Mouse (Mus musculus) heart, postnatal 0 days (tissue): ENCODE data around the gene Olah. TPM values are rescaled to one million over a fixed set of nuclear protein-coding genes. Genes with fewer than 3 reads are reported as not detected.

ENCODE experiments used
- ATAC-seq: fragments of 200-750 bp; cut with Nextera tagmentation; 2 replicates; pipeline ENCODE4 v1.8.0; 2017; ENCODE audit warnings: low read depth, moderate number of reproducible peaks, moderate library complexity; ENCODE audit not compliant: insufficient read depth
- DNase-seq: peaks from one replicate; pipeline ENCODE4 v3.0.0-alpha.2; 2016; ENCODE audit warnings: low spot score
- H3K27ac ChIP-seq: fragments of 300-500 bp; sonication (generic); 2 replicates; pipeline ENCODE4 v1.5.1; 2014; ENCODE audit warnings: low read depth, mild to moderate bottlenecking
- H3K27me3 ChIP-seq: fragments of 300-500 bp; sonication (generic); 2 replicates; pipeline ENCODE4 v1.6.1; 2014; ENCODE audit warnings: low read length, mixed read lengths; ENCODE audit not compliant: control insufficient read depth, insufficient read depth
- H3K36me3 ChIP-seq: fragments of 300-500 bp; sonication (generic); replicated peaks from 2 replicates; pipeline ENCODE4 v1.6.1; 2014; ENCODE audit warnings: low read length, mixed read lengths; ENCODE audit not compliant: control insufficient read depth, insufficient read depth
- H3K4me1 ChIP-seq: fragments of 300-500 bp; sonication (generic); 2 replicates; pipeline ENCODE4 v1.6.1; 2014; ENCODE audit warnings: antibody characterized with exemption; ENCODE audit not compliant: control insufficient read depth, insufficient read depth
- H3K4me2 ChIP-seq: fragments of 300-500 bp; sonication (generic); 2 replicates; pipeline ENCODE4 v1.6.1; 2014; ENCODE audit warnings: low read depth, mild to moderate bottlenecking, low read length, moderate library complexity
- H3K4me3 ChIP-seq: fragments of 300-500 bp; sonication (generic); 2 replicates; pipeline ENCODE4 v1.5.1; 2014; ENCODE audit warnings: low read depth, low read length
- H3K9ac ChIP-seq: fragments of 300-500 bp; sonication (generic); replicated peaks from 2 replicates; pipeline ENCODE4 v1.6.1; 2014; ENCODE audit warnings: low read depth, low read length, mixed read lengths
- H3K9me3 ChIP-seq: fragments of 300-500 bp; sonication (generic); replicated peaks from 2 replicates; pipeline ENCODE4 v1.6.1; 2016; ENCODE audit warnings: low read length; ENCODE audit not compliant: control insufficient read depth
- CTCF ChIP-seq: IDR thresholded peaks from 2 replicates; pipeline ENCODE4 v1.5.1; 2016; ENCODE audit warnings: antibody characterized with exemption, control low read depth, low read depth
- EP300 ChIP-seq: IDR thresholded peaks from 2 replicates; pipeline ENCODE4 v1.6.1; 2016; ENCODE audit warnings: antibody characterized with exemption, low read depth
- WGBS: fragments of 180-500 bp; shearing (Covaris S2); extraction: QIAGEN DNeasy Blood & Tissue Kit; methylation state at CpG from one replicate; pipeline ENCODE4 v1.1.7; 2014; 5-methylcytosine and 5-hydroxymethylcytosine counted together
- polyA plus RNA-seq: library from polyadenylated mRNA; unstranded; fragments of >200 nt; fragmentation: Nextera tagmentation; extraction: Ambion mirVana; gene quantifications from 2 replicates; pipeline ENCODE4 v1.2.1, GENCODE M21; 2015
- total RNA-seq: library from RNA; depleted of rRNA; stranded (reverse); fragments of >200 nt; gene quantifications from 2 replicates; pipeline ENCODE4 v1.2.3, GENCODE M21; 2014; ENCODE audit warnings: low replicate concordance

Gene Olah
- total and polyA plus RNA-seq, 2 experiments from 2014 or later = not detected

DNA sequence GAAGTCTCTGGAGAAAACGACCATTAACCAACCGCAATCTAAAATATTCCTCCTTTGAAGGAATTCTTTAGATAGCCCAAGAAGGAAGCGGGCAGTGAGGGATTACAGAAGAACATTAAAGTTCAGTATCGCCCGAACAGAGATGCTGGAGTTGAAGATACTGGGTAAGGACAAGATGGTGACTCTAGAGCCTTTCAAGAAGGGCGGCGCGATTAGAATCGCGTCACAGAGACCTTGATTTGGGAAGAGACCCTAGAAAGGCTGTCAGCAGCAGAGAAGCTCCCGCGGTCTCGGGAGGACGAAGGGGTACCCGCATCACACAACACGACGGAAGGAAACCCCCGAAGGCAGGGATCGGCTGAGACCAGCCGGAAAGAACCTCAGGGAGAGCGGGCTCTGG is 65.0 kb downstream of the Olah start:
- H3K4me3 ChIP-seq = peak overlapping the region; percentile 75
- WGBS = under 1% methylated on average over 21 of the region's 21 CpGs
- H3K4me2 ChIP-seq = peak overlapping the region; percentile 73
- TF ChIP-seq CTCF (no peak), EP300 (peak; percentile 62; the same call in 1 of the 2 replicates)
- peak; percentile 15 for DNase-seq
- H3K27me3 ChIP-seq = no peaks in the 10 kb centered on the region
- H3K36me3 ChIP-seq = peaks cover 12% of the 10 kb centered on the region; the same call in 1 of the 2 replicates
- H3K9me3 ChIP-seq = no peaks in the 10 kb centered on the region
- ATAC-seq = no peak
- peaks cover 10% of the 10 kb centered on the region; the same call in 1 of the 2 replicates for H3K4me1 ChIP-seq
- H3K9ac ChIP-seq = peak overlapping the region; percentile 64
- H3K27ac ChIP-seq = peak overlapping the region; percentile 81

DNA sequence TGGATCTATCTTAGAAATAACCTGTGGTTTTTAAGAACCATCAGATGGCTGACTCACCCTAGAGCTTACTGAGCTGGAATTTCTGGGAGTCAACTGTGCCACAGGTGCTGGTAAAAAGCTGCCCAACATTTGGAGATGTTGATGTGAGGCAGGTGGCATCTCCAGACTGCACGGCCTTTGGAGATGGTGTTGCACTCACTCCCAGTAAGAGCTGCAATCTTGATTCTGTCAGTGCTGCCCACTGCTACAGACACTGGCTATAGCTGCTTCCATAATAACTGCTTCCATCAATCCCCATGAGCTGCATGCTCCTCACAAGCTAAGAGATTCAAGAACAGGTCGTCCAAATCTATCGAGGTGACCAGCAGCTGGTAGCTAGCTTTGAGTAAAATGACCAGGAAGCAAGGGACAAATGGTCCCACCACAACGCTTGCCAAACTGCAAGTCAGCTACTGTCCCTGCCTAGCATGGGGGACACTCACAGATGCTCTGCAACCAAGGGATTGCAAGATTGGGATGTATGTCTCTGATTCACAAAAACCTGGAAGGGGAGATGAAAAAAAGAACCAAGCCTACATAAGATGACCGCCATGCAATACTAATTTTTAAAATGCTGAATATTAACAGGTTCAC is 65.8 kb downstream of the Olah start:
- Histone ChIP-seq H3K36me3 (peaks cover 17% of the 10 kb centered on the region; the same call in 1 of the 2 replicates), H3K4me1 (peaks cover 10% of the 10 kb centered on the region; the same call in 1 of the 2 replicates), H3K4me3 (peak overlapping the region; percentile 75; the same call in 1 of the 2 replicates), H3K9ac (no peak overlapping the region), H3K4me2 (peak overlapping the region; percentile 73), H3K9me3 (no peaks in the 10 kb centered on the region), H3K27me3 (no peaks in the 10 kb centered on the region), H3K27ac (no peak overlapping the region)
- ATAC-seq (no peak), DNase-seq (no peak)
- WGBS = 66% methylated on average over 5 of the region's 5 CpGs
- no peak for TF ChIP-seq EP300

DNA sequence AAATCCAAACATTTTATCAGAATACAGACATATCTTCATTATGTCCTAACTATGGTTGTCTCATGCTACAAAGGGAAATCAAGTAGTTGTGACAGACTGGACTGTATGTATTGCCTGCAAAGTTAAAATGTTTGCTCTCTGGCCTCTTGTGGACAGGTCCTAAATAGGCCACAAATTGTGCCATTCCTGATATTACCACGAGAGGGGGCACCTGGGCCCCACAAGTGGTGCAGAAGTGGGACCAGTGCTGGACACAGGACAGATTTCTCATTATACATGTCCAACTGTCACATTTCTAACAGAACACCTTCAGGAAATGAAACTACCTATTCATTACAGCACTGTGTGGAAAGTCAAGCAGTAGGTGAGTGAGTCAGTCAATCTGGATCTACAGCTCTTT is 69.7 kb downstream of the Olah start:
- Histone ChIP-seq H3K27ac (no peak overlapping the region), H3K9me3 (no peaks in the 10 kb centered on the region), H3K27me3 (no peaks in the 10 kb centered on the region), H3K4me3 (no peak overlapping the region), H3K36me3 (peaks cover 44% of the 10 kb centered on the region), H3K4me2 (no peak overlapping the region), H3K9ac (no peak overlapping the region), H3K4me1 (peaks cover 10% of the 10 kb centered on the region; the same call in 1 of the 2 replicates)
- TF ChIP-seq CTCF (peak; percentile 76), EP300 (no peak)
- WGBS = 14% methylated on average over 1 of the region's 1 CpGs
- peak; percentile 62 for ATAC-seq
- peak; percentile 48 for DNase-seq

DNA sequence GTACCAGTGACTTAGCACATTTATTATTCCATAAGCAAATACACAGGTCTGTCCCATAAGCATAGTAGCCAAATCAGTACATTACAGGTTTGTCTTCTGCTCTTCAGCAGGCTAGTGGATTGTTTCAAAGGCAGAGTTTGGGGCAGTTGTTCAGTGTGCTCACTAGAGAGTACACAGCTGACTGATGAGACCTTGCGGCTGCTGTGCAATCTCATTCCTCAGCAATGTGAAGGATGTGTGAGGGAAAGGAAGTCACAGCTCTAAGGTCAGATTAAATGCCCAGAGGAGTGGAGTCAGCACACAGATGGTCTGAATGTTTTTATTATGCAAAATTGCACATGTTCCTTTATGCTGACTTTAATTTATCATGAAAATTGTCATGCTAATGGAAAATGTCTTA is 70.5 kb downstream of the Olah start:
- Histone ChIP-seq H3K36me3 (peaks cover 45% of the 10 kb centered on the region), H3K27ac (no peak overlapping the region), H3K27me3 (no peaks in the 10 kb centered on the region), H3K4me1 (peaks cover 5% of the 10 kb centered on the region; the same call in 1 of the 2 replicates), H3K4me2 (no peak overlapping the region), H3K9ac (no peak overlapping the region), H3K9me3 (no peaks in the 10 kb centered on the region), H3K4me3 (no peak overlapping the region)
- DNase-seq (no peak), ATAC-seq (no peak; the same call in 1 of the 2 replicates)
- 64% methylated on average over 1 of the region's 1 CpGs for WGBS
- TF ChIP-seq EP300 (no peak), CTCF (no peak)

DNA sequence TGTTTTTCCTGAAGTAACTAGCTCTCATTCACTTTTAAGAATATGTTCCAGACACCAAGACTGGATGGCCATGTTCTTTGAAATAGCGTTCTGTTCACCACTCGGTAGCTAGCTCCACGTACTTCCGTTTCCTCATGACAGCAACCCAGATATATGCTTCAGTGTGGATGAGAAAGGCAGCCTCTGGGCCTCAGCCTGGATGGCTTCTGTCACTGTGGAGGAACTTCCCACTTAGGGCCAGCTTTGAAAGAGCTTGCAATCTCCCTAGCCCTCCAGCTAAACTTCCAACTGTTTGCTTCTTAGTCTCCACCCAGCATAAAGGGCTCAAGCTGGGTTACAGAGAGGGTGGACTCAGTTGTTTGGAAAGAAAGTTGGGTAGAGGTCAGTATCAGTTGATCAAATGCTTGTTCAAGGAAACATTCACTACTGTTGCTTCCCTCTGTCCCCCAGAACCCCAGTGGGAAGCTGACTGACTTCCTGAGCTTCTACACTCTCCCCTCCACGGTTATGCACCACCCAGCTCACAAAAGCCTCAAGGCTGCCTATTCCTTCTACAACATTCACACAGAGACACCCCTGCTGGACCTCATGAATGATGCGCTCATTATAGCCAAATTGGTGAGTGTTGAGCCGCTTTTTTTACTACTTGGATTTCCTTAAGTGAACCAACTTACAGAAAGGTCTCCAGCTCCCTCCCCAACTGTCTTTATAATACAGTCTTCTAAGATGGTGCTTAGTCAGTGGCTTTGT is 72.5 kb downstream of the Olah start:
- H3K9ac ChIP-seq = no peak overlapping the region
- H3K4me1 ChIP-seq = no peaks in the 10 kb centered on the region
- H3K4me3 ChIP-seq = no peak overlapping the region
- DNase-seq (no peak), ATAC-seq (no peak)
- H3K4me2 ChIP-seq = no peak overlapping the region
- H3K27me3 ChIP-seq = no peaks in the 10 kb centered on the region
- H3K9me3 ChIP-seq = no peaks in the 10 kb centered on the region
- no peak overlapping the region for H3K27ac ChIP-seq
- TF ChIP-seq EP300 (no peak), CTCF (no peak)
- H3K36me3 ChIP-seq = peaks cover 52% of the 10 kb centered on the region
- 91% methylated on average over 7 of the region's 7 CpGs for WGBS
